Mouse (Mus musculus) left cerebral cortex, adult 18-20 months (tissue): Measurements from ENCODE around the gene Kazald1. TPM values are rescaled to one million over a fixed set of nuclear protein-coding genes. Genes with fewer than 3 reads are reported as not detected.
A peak's percentile ranks its signal among the peaks of the same experiment; 100 is the strongest.
"Not testable (repeated sequence)": the region's sequence is repeated elsewhere in the genome, so short reads cannot be mapped to it uniquely, and the experiment has no call there.

Experiments
- DNase-seq, 2 experiments: peaks; one replicate each; pipeline ENCODE4 v3.0.0; 2021 to 2022; ENCODE audit warnings: low spot score in 2 of 2, mixed read lengths in 1 of 2
- long read RNA-seq, 2 experiments: library from polyadenylated mRNA; stranded (forward); transcript quantifications; one replicate each; pipeline ENCODE4 v2.0.0; 2021
- total RNA-seq, 2 experiments: library from RNA; stranded (reverse); gene quantifications; 2 replicates each; pipeline ENCODE4 v1.2.3; 2021

Kazald1 gene
- total RNA-seq, result 1 to 10 TPM; 6.7 to 7.3 TPM
- long read RNA-seq, experiment 1, partial matches to known transcripts, result 9 of 14 reads
- long read RNA-seq, experiment 1, other reads (novel, unspliced or antisense), result 3 of 14 reads
- long read RNA-seq, experiment 2, transcript Kazald1-201 (5 exons, 1,380 nt), result major isoform, 5 of 17 reads
- long read RNA-seq, experiment 2, partial matches to known transcripts, result 11 of 17 reads
- long read RNA-seq, experiment 2, other reads (novel, unspliced or antisense), result 1 of 17 reads

GRCm38 (mm10) chr19:45074580-45075322, at the start of gene Kazald1:
Gene Kazald1 (plus strand): TSS chr19:45075241.
- peak; percentile 93 to 94 for DNase-seq

GRCm38 (mm10) chr19:45025937-45026568, 49.0 kb upstream of the Kazald1 start:
- no peak for DNase-seq

GRCm38 (mm10) chr19:45026958-45027670, 47.9 kb upstream of the Kazald1 start:
- DNase-seq, result no peak

GRCm38 (mm10) chr19:45027848-45028247, 47.2 kb upstream of the Kazald1 start:
- no peak for DNase-seq

GRCm38 (mm10) chr19:45028746-45029145, 46.3 kb upstream of the Kazald1 start:
- DNase-seq, result no peak

- no peak for DNase-seq
Observed at GRCm38 (mm10) chr19:45029571-45029970, 45.5 kb upstream of the Kazald1 start.

- DNase-seq, result peak in 1 of 2 experiments; percentile 73
Observed at GRCm38 (mm10) chr19:45030111-45030510, 44.9 kb upstream of the Kazald1 start.

GRCm38 (mm10) chr19:45030746-45031693, 44.0 kb upstream of the Kazald1 start:
- DNase-seq, result peak; percentile 82 to 86

GRCm38 (mm10) chr19:45031780-45032179, 43.3 kb upstream of the Kazald1 start:
- peak; percentile 70 to 76 for DNase-seq

GRCm38 (mm10) chr19:45032570-45033332, 42.3 kb upstream of the Kazald1 start:
- DNase-seq, result no peak

- peak in 1 of 2 experiments; percentile 49 for DNase-seq
Observed at GRCm38 (mm10) chr19:45036867-45037266, 38.2 kb upstream of the Kazald1 start.

GRCm38 (mm10) chr19:45038198-45038597, 36.8 kb upstream of the Kazald1 start:
- not testable (repeated sequence) for DNase-seq

GRCm38 (mm10) chr19:45040214-45040613, 34.8 kb upstream of the Kazald1 start:
- DNase-seq, result no peak

GRCm38 (mm10) chr19:45044389-45044927, 30.6 kb upstream of the Kazald1 start:
- DNase-seq, result no peak

GRCm38 (mm10) chr19:45045236-45045635, 29.8 kb upstream of the Kazald1 start:
- no peak for DNase-seq

- DNase-seq, result no peak
Observed at GRCm38 (mm10) chr19:45045651-45046050, 29.4 kb upstream of the Kazald1 start, which contains the start of gene Pdzd7. Gene Pdzd7 (minus strand): TSS chr19:45045717.

GRCm38 (mm10) chr19:45046523-45047321, 28.3 kb upstream of the Kazald1 start:
- peak; percentile 84 to 88 for DNase-seq

GRCm38 (mm10) chr19:45047417-45047934, 27.6 kb upstream of the Kazald1 start, which contains the start of gene Sfxn3:
Gene Sfxn3 (plus strand): TSS chr19:45047503.
- peak; percentile 91 to 94 for DNase-seq
